Mouse (Mus musculus) erythroblast, embryonic 14.5 days (primary cell): ENCODE measurements around the gene Asb16. TPM values are rescaled to one million over a fixed set of nuclear protein-coding genes. Genes with fewer than 3 reads are reported as not detected.

ENCODE experiments used
- H3K27me3 ChIP-seq: 2 replicates; pipeline ENCODE4 v1.6.1; 2012; ENCODE audit warnings: inconsistent platforms; ENCODE audit not compliant: control insufficient read depth
- H3K36me3 ChIP-seq: 2 replicates; pipeline ENCODE4 v1.6.1; 2012; ENCODE audit warnings: mild to moderate bottlenecking, inconsistent platforms; ENCODE audit not compliant: control insufficient read depth
- H3K4me1 ChIP-seq: 2 replicates; pipeline ENCODE4 v1.6.1; 2012; ENCODE audit warnings: inconsistent platforms; ENCODE audit not compliant: control insufficient read depth
- H3K4me3 ChIP-seq: replicated peaks from 2 replicates; pipeline ENCODE3; 2012; ENCODE audit warnings: moderate library complexity, mild to moderate bottlenecking, inconsistent platforms
- H3K9me3 ChIP-seq: 2 replicates; pipeline ENCODE4 v1.6.1; 2012; ENCODE audit warnings: low read length, inconsistent platforms, mixed read lengths; ENCODE audit not compliant: control insufficient read depth
- GATA1 ChIP-seq: IDR thresholded peaks from 2 replicates; pipeline ENCODE4 v1.6.1; 2012; ENCODE audit warnings: low read length, inconsistent platforms, mixed read lengths
- TAL1 ChIP-seq: IDR thresholded peaks from 3 replicates; pipeline ENCODE4 v1.6.1; 2012; ENCODE audit warnings: low read length, inconsistent platforms, mixed read lengths
- polyA plus RNA-seq: library from polyadenylated mRNA; stranded (reverse); fragments of >175 nt; gene quantifications from 2 replicates; pipeline ENCODE4 v1.2.3, GENCODE M21; 2012

Asb16 gene
- polyA plus RNA-seq, 1 experiment = 0.02 TPM

DNA sequence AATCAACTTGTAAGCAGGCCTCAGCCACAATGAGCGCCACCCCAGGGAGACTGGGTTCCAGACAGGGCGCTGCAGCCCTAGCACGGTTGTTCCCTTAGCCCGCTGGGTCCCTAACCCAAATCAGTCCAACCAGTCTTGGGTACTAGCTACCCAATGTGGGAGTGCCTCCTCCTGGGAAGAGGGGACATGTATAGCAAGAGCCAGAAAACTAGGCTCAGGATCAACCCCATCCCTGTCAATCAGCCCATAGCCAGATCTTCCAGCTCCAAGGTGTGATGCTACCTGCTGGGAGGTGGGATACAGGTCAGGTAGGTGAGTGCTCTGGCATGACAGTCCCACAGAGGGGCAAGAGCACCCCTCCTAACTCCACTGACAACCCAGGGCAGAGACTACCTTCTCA lies 21.6 kb downstream of the Asb16 start:
- TF ChIP-seq GATA1 (no peak), TAL1 (no peak)

GRCm38 (mm10) chr11:102291051-102291535 lies 22.6 kb downstream of the Asb16 start:
- Histone ChIP-seq H3K36me3 (peaks cover 93% of the 10 kb centered on the region), H3K27me3 (no peaks in the 10 kb centered on the region), H3K4me1 (peaks cover 62% of the 10 kb centered on the region), H3K9me3 (no peaks in the 10 kb centered on the region), H3K4me3 (no peak overlapping the region)
- TF ChIP-seq GATA1 = no peak
- no peak for TF ChIP-seq TAL1

More for the DNA sequence above, 21.6 kb downstream of the Asb16 start:
- Histone ChIP-seq H3K36me3 (peaks cover 91% of the 10 kb centered on the region), H3K4me3 (no peak overlapping the region), H3K27me3 (no peaks in the 10 kb centered on the region), H3K4me1 (peaks cover 62% of the 10 kb centered on the region), H3K9me3 (no peaks in the 10 kb centered on the region)

- H3K4me3 ChIP-seq = no peak overlapping the region
These were observed 25.4 kb downstream of the Asb16 start for GRCm38 (mm10) chr11:102293971-102294370.

GRCm38 (mm10) chr11:102294416-102294815 lies 25.9 kb downstream of the Asb16 start:
- peaks cover 60% of the 10 kb centered on the region for H3K36me3 ChIP-seq
- no peak for TF ChIP-seq TAL1
- TF ChIP-seq GATA1 = no peak
- peaks cover 52% of the 10 kb centered on the region for H3K4me1 ChIP-seq
- H3K27me3 ChIP-seq = no peaks in the 10 kb centered on the region
- no peak overlapping the region for H3K4me3 ChIP-seq
- H3K9me3 ChIP-seq = no peaks in the 10 kb centered on the region

More at GRCm38 (mm10) chr11:102293971-102294370, 25.4 kb downstream of the Asb16 start:
- TF ChIP-seq TAL1 = no peak
- TF ChIP-seq GATA1 = no peak
- Histone ChIP-seq H3K4me1 (peaks cover 53% of the 10 kb centered on the region), H3K27me3 (no peaks in the 10 kb centered on the region), H3K36me3 (peaks cover 64% of the 10 kb centered on the region), H3K9me3 (no peaks in the 10 kb centered on the region)

DNA sequence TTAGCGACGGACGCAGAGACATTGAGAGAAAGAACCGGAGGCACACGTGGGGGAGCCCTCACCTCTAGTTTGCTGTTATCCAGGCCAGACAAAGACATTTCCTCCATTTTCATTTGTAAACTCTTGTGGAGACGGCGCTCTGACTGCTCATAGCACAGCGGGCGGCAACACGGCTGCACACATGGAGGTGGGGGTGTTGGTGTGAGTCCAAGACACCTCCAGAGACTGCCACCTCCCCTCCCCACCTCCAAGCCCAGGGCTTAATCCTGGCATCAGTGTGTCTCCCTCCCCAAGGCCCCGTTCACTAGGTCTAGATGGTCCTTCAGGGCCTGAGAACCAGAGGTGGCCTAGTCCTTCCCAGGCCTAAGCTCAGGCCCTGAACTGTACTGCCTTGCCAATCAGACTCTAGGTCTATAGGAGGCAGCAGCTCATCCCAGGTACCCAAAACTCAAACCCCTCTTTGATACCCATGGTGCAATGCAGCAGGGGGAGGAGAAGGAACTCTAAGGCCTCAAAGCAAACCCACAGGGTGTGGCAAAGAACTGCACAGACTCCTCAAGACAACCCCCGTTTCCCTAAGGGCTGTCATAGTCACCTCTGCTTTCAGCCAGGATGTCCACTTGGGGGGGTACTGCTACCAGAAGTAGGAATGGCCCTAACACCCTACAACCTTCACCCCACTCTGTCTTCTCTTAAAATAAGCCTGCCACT lies 26.5 kb downstream of the Asb16 start:
- peaks cover 53% of the 10 kb centered on the region for H3K36me3 ChIP-seq
- no peaks in the 10 kb centered on the region for H3K9me3 ChIP-seq
- TF ChIP-seq TAL1 = no peak
- no peak for TF ChIP-seq GATA1
- H3K4me3 ChIP-seq = peak overlapping the region; percentile 84
- no peaks in the 10 kb centered on the region for H3K27me3 ChIP-seq
- H3K4me1 ChIP-seq = peaks cover 55% of the 10 kb centered on the region

DNA sequence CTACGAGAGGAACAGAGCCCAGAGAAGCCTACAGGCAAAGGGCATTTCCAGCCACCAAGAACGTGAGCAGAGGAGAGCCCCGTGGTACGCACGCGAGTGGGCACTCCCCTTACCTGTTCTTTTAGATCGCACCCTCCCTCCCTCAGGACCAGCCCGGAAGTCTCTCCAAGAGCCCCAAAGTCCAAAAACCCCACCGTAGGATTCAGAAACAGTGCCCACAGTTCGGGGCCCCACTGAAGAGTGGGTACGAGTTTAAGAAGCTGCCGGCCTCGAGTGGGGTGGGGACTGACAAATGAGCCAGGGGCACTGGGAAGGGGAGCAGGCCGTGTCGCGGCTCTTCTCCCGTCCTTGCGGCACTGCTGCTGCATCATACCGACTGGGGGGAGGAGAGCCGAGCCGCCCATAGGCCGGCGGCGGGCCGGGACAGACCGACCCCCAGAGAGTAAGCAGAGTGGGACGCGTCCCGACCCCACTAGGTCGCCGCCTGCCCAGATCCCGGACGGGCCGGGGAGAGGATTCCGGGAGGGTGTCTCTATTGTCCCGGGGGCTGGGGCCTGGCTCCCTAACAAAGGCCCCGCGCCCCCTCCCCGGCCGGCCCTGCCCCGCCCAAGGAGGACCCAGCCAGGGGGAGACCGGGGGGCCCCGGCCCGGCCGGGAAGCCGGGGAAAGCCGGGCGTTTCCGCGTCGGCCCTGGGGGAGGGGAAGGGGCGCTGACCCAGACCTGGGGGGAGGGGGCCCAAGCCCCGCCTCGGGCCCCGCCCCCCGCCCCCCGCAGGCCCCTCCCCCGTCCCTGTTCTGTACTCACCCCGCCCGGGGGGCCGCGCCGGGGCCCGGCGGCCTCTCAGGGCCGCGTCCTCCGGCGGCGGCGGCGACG lies 27.3 kb downstream of the Asb16 start:
- peaks cover 46% of the 10 kb centered on the region for H3K36me3 ChIP-seq
- peak overlapping the region; percentile 84 for H3K4me3 ChIP-seq
- TF ChIP-seq TAL1 (no peak), GATA1 (no peak)
- H3K9me3 ChIP-seq = peaks cover 2% of the 10 kb centered on the region; the same call in 1 of the 2 replicates
- H3K4me1 ChIP-seq = peaks cover 50% of the 10 kb centered on the region
- H3K27me3 ChIP-seq = no peaks in the 10 kb centered on the region

DNA sequence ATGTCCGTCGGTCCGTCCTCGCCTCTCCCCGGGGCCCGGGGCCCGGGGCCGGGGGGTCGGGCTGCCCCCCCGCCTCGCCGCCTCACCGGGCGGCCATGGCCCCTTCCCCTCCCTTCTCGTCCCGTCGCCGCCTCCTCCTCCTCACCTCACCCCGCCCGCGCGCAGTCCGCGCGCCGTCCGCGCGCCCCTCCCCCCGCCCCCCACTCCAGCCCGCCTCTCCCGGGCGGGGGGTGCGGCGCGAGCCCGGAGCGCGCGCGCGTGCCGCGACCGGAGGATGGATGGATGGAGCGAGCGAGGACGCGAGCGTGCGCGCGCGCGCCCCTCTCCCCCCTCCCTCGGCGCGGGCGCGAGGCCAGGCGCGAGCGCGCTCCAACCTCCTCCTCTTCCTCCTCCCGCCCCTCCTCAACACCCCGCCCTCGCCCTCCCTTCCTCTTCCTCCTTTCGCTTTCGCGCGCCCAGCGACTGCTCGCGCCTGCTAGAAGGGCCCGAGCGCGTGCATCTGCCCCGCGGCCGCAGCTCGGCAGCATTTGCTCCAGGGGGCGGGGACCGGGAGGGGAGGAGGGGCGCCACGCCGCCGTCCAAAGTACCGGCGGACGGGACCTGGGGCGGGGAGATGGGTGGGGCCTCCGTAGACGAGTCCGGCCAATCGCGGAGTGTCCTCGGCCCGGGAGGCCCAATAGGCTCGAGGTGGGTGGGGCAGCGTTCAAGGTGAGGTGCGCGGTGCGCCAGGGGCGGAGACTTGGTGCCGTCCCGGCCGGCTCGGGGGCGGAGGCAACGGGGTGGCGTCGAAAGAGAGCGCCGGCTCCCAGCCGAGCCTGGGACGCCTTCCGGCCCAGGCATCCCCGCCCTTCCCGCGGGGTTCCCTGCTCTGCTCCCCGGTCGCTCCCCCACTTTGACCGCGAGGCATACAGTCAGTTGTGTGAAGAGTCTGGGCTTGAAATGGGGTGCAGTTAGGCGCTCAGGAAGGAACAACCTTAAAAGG lies 28.2 kb downstream of the Asb16 start, which contains the start of gene Atxn7l3:
Gene Atxn7l3 (minus strand): TSS at position 141 of the 982 bp plus-strand sequence.
- TF ChIP-seq GATA1 (no peak), TAL1 (no peak)
- H3K27me3 ChIP-seq = no peaks in the 10 kb centered on the region
- peaks cover 47% of the 10 kb centered on the region for H3K4me1 ChIP-seq
- H3K36me3 ChIP-seq = peaks cover 36% of the 10 kb centered on the region
- H3K4me3 ChIP-seq = peak within 1 kb of the TSS; percentile 84
- peaks cover 2% of the 10 kb centered on the region; the same call in 1 of the 2 replicates for H3K9me3 ChIP-seq
